Mouse (Mus musculus) lung, embryonic 16.5 days (tissue): ENCODE results near the gene Meis2. TPM values are rescaled to one million over a fixed set of nuclear protein-coding genes. Genes with fewer than 3 reads are reported as not detected.

ENCODE experiments used
- ATAC-seq: fragments of 200-750 bp; cut with Nextera tagmentation; 2 replicates; pipeline ENCODE4 v1.8.0; 2017; ENCODE audit warnings: low read depth, mild to moderate bottlenecking, moderate library complexity
- H3K27ac ChIP-seq: fragments of 300-500 bp; sonication (generic); 2 replicates; pipeline ENCODE4 v1.5.1; 2014; ENCODE audit warnings: mild to moderate bottlenecking, control low read depth, low read length
- H3K27me3 ChIP-seq: fragments of 300-500 bp; sonication (generic); 2 replicates; pipeline ENCODE4 v1.6.1; 2014; ENCODE audit warnings: low read depth, low read length, mixed read lengths; ENCODE audit not compliant: control insufficient read depth, insufficient read depth
- H3K36me3 ChIP-seq: fragments of 300-500 bp; sonication (generic); 2 replicates; pipeline ENCODE4 v1.6.1; 2014; ENCODE audit warnings: low read length; ENCODE audit not compliant: control insufficient read depth, insufficient read depth
- H3K4me1 ChIP-seq: fragments of 300-500 bp; sonication (generic); replicated peaks from 2 replicates; pipeline ENCODE4 v1.6.1; 2014; ENCODE audit warnings: low read length, mixed read lengths; ENCODE audit not compliant: control insufficient read depth, insufficient read depth
- H3K4me2 ChIP-seq: fragments of 300-500 bp; sonication (generic); 2 replicates; pipeline ENCODE4 v1.6.1; 2014; ENCODE audit warnings: low read depth, low read length, control low read depth
- H3K4me3 ChIP-seq: fragments of 300-500 bp; sonication (generic); 2 replicates; pipeline ENCODE4 v1.5.1; 2014; ENCODE audit warnings: mild to moderate bottlenecking, low read length, control low read depth
- H3K9ac ChIP-seq: fragments of 300-500 bp; sonication (generic); 2 replicates; pipeline ENCODE4 v1.6.1; 2014; ENCODE audit warnings: low read length, control low read depth
- H3K9me3 ChIP-seq: fragments of 300-500 bp; sonication (generic); 2 replicates; pipeline ENCODE4 v1.6.1; 2016; ENCODE audit warnings: low read length; ENCODE audit not compliant: control insufficient read depth
- WGBS: fragments of 180-500 bp; shearing (Covaris S2); extraction: QIAGEN DNeasy Blood & Tissue Kit; methylation state at CpG from one replicate; pipeline ENCODE4 v1.1.7; 2014; 5-methylcytosine and 5-hydroxymethylcytosine counted together
- polyA plus RNA-seq: library from polyadenylated mRNA; unstranded; fragments of >200 nt; fragmentation: Nextera tagmentation; extraction: Ambion mirVana; gene quantifications from 2 replicates; pipeline ENCODE4 v1.2.1, GENCODE M21; 2015

Meis2 gene
- polyA plus RNA-seq, 1 experiment from 2014 or later = 24.2 TPM

DNA sequence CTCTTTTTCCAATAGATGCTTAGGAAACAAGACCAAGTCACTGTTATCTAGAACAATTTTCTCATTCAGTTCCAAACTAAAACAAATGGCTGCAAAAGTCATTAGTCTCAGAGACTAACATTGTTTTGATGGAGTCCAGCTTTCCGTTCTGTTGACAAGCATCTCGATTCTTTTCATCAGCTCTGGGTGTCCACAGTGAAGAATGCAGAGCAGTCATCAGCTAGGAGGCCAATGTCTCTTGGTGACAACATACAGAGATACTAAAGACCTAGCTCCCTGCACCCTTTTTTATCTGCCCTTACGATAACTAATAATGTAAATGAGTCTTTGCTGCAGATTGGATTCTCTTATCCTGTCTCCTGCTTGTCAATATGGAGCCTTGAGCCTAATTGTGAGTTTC lies 102.9 kb downstream of the Meis2 start:
- 64% methylated on average over 3 of the region's 3 CpGs for WGBS
- no peak overlapping the region for H3K9ac ChIP-seq
- no peaks in the 10 kb centered on the region for H3K9me3 ChIP-seq
- no peaks in the 10 kb centered on the region for H3K27me3 ChIP-seq
- no peak for ATAC-seq
- H3K36me3 ChIP-seq = no peaks in the 10 kb centered on the region
- no peaks in the 10 kb centered on the region for H3K4me1 ChIP-seq
- no peak overlapping the region for H3K27ac ChIP-seq
- no peak overlapping the region for H3K4me2 ChIP-seq
- H3K4me3 ChIP-seq = no peak overlapping the region

DNA sequence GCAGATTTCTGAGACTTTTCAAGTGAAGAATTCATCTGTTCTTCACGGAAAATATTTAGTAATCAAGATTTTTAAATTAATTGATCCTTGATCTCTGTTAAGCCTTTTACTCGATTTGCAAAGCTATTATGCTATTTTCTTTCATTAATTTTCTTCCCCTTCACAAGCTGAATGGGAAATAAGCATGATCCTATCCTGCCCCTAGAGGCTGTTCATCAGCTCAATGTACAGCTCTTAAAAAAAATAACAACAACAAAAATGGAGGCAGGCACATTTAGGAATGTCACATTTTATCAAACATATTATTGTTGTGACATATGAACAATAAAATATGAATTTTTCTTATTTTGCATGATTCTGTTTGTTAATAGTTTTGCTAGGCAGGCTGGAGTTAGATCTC lies 103.5 kb downstream of the Meis2 start:
- Histone ChIP-seq H3K9me3 (no peaks in the 10 kb centered on the region), H3K36me3 (no peaks in the 10 kb centered on the region), H3K4me2 (no peak overlapping the region), H3K9ac (no peak overlapping the region), H3K27me3 (no peaks in the 10 kb centered on the region), H3K4me3 (no peak overlapping the region), H3K4me1 (0 out of 2 replicates have a peak, but pooled peaks cover 2% of the 10 kb centered on the region), H3K27ac (no peak overlapping the region)
- 68% methylated on average over 2 of the region's 2 CpGs for WGBS
- ATAC-seq = no peak

DNA sequence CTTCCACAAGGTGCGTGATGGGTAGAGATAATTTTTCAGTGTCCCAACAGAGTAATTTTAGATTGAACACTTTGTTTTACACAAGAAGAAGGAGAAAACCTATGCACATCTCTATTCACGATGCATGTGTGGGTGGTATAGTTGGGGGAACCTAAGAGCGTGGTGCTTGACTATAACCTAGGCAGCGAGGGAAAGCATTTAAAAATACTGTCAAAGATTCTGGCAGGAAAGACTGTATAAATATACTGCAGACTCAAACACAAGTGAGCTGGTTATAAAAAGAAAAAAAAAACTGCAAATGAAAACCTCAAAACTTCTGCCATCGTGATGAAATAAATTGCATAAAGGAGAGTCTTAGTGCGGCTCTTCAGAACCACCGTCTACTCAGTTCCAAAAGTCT lies 105.0 kb downstream of the Meis2 start:
- Histone ChIP-seq H3K4me3 (no peak overlapping the region), H3K4me2 (no peak overlapping the region), H3K36me3 (no peaks in the 10 kb centered on the region), H3K9me3 (no peaks in the 10 kb centered on the region), H3K27me3 (no peaks in the 10 kb centered on the region), H3K9ac (no peak overlapping the region), H3K27ac (no peak overlapping the region), H3K4me1 (0 out of 2 replicates have a peak, but pooled peaks cover 2% of the 10 kb centered on the region)
- ATAC-seq = no peak
- WGBS = 86% methylated on average over 7 of the region's 7 CpGs

GRCm38 (mm10) chr2:115956786-115957185 lies 108.9 kb downstream of the Meis2 start:
- Histone ChIP-seq H3K27me3 (no peaks in the 10 kb centered on the region), H3K27ac (no peak overlapping the region), H3K9ac (no peak overlapping the region), H3K9me3 (no peaks in the 10 kb centered on the region), H3K4me1 (0 out of 2 replicates have a peak, but pooled peaks cover 2% of the 10 kb centered on the region), H3K36me3 (no peaks in the 10 kb centered on the region), H3K4me2 (no peak overlapping the region), H3K4me3 (no peak overlapping the region)
- WGBS = 68% methylated on average over 2 of the region's 2 CpGs
- no peak for ATAC-seq

DNA sequence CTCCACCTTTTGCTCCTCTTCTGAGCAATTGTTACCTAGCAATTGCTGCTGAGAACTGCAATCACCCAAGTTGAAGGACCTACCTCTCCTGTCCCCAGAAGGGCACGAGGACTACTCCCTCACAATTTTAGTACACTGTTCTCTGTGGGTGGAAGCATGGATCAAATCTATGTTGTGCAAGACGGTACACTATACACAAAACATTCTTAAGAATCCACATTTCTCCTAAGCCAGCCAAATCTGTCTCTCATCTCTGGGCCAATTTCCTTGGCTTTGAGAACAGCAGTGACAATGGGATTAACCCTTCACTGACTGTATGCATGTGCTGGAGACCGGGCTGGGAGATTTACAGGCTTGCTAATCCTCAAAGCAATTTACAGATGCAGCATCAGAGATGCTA lies 115.0 kb downstream of the Meis2 start:
- Histone ChIP-seq H3K9ac (no peak overlapping the region), H3K27me3 (no peaks in the 10 kb centered on the region), H3K36me3 (no peaks in the 10 kb centered on the region), H3K4me1 (peaks cover 9% of the 10 kb centered on the region; the same call in 1 of the 2 replicates), H3K9me3 (peaks cover 2% of the 10 kb centered on the region; the same call in 1 of the 2 replicates), H3K27ac (peak overlapping the region; percentile 77), H3K4me3 (no peak overlapping the region), H3K4me2 (no peak overlapping the region)
- ATAC-seq = peak; percentile 89
- 30% methylated on average over 3 of the region's 3 CpGs for WGBS

DNA sequence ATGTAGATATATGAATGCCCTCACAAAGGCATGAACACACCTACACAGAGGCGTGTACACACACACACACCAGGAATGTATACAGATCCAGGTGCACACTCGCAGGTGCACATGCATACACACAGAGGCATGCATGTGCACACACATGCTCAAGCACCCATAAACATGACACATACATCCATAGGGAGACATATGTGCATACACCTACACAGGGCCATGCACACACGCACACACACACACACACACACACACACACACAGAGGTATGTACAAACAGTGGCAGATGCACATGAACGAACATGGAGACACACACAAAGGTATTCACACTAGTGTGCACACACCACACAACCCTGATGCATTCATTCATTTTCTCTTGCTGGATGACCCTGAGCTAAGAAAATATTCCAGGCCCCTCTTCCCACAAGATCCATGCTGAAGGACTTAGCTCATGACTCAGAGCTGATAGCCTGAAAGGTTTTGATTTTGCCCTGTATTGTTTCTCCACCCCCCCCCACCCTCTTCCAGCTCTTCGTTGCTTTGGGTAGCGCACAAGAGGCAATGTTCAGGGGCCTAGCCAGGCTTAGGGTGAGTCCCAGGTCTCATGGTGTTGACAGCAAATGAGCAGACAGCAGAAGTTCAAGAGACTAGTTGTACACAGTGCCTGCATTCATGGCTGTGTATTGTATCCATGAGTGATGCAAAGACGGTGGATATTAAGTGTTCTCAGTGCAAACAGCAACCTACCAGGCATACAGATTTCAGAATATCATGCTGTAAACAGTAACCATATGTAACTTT lies 116.8 kb downstream of the Meis2 start:
- no peak overlapping the region for H3K9ac ChIP-seq
- H3K4me1 ChIP-seq = peaks cover 9% of the 10 kb centered on the region; the same call in 1 of the 2 replicates
- H3K9me3 ChIP-seq = peaks cover 3% of the 10 kb centered on the region; the same call in 1 of the 2 replicates
- 87% methylated on average over 7 of the region's 7 CpGs for WGBS
- no peaks in the 10 kb centered on the region for H3K36me3 ChIP-seq
- no peak overlapping the region for H3K27ac ChIP-seq
- no peak overlapping the region for H3K4me2 ChIP-seq
- no peaks in the 10 kb centered on the region for H3K27me3 ChIP-seq
- H3K4me3 ChIP-seq = no peak overlapping the region
- no peak for ATAC-seq

GRCm38 (mm10) chr2:115947714-115948226 lies 117.9 kb downstream of the Meis2 start:
- ATAC-seq = no peak
- no peaks in the 10 kb centered on the region for H3K27me3 ChIP-seq
- H3K9me3 ChIP-seq = peaks cover 3% of the 10 kb centered on the region; the same call in 1 of the 2 replicates
- no peak overlapping the region for H3K4me2 ChIP-seq
- H3K9ac ChIP-seq = no peak overlapping the region
- no peak overlapping the region for H3K4me3 ChIP-seq
- H3K4me1 ChIP-seq = peaks cover 10% of the 10 kb centered on the region; the same call in 1 of the 2 replicates
- 35% methylated on average over 7 of the region's 7 CpGs for WGBS
- H3K27ac ChIP-seq = no peak overlapping the region
- H3K36me3 ChIP-seq = no peaks in the 10 kb centered on the region

GRCm38 (mm10) chr2:115943044-115943443 lies 122.6 kb downstream of the Meis2 start:
- no peak overlapping the region for H3K27ac ChIP-seq
- H3K4me2 ChIP-seq = no peak overlapping the region
- H3K9ac ChIP-seq = no peak overlapping the region
- H3K36me3 ChIP-seq = no peaks in the 10 kb centered on the region
- 53% methylated on average over 8 of the region's 8 CpGs for WGBS
- no peak for ATAC-seq
- H3K4me3 ChIP-seq = no peak overlapping the region
- peaks cover 3% of the 10 kb centered on the region; the same call in 1 of the 2 replicates for H3K9me3 ChIP-seq
- no peaks in the 10 kb centered on the region for H3K27me3 ChIP-seq
- peaks cover 9% of the 10 kb centered on the region for H3K4me1 ChIP-seq

GRCm38 (mm10) chr2:115939849-115940248 lies 125.8 kb downstream of the Meis2 start:
- no peak overlapping the region for H3K27ac ChIP-seq
- peaks cover 9% of the 10 kb centered on the region for H3K4me1 ChIP-seq
- peak; percentile 41; the same call in 1 of the 2 replicates for ATAC-seq
- no peaks in the 10 kb centered on the region for H3K27me3 ChIP-seq
- H3K9ac ChIP-seq = no peak overlapping the region
- 64% methylated on average over 5 of the region's 5 CpGs for WGBS
- H3K4me3 ChIP-seq = no peak overlapping the region
- H3K9me3 ChIP-seq = no peaks in the 10 kb centered on the region
- no peaks in the 10 kb centered on the region for H3K36me3 ChIP-seq
- no peak overlapping the region for H3K4me2 ChIP-seq
